Mouse (Mus musculus) stomach, embryonic 15.5 days (tissue): ENCODE data around the gene Hes2. TPM values are rescaled to one million over a fixed set of nuclear protein-coding genes. Genes with fewer than 3 reads are reported as not detected.

Experiments used
- ATAC-seq: fragments of 200-750 bp; cut with Nextera tagmentation; 2 replicates; pipeline ENCODE4 v1.8.0; 2017; ENCODE audit warnings: low read depth, moderate number of reproducible peaks, moderate TSS enrichment; ENCODE audit not compliant: insufficient read depth, low FRiP score
- H3K27ac ChIP-seq: fragments of 300-500 bp; sonication (generic); 2 replicates; pipeline ENCODE4 v1.5.1; 2015; ENCODE audit warnings: mild to moderate bottlenecking, inconsistent platforms
- H3K27me3 ChIP-seq: fragments of 300-500 bp; sonication (generic); replicated peaks from 2 replicates; pipeline ENCODE4 v1.6.1; 2015; ENCODE audit warnings: inconsistent platforms
- H3K36me3 ChIP-seq: fragments of 300-500 bp; sonication (generic); 2 replicates; pipeline ENCODE4 v1.6.1; 2015; ENCODE audit warnings: inconsistent platforms
- H3K4me1 ChIP-seq: fragments of 300-500 bp; sonication (generic); 2 replicates; pipeline ENCODE4 v1.6.1; 2015; ENCODE audit warnings: inconsistent platforms
- H3K4me2 ChIP-seq: fragments of 300-500 bp; sonication (generic); 2 replicates; pipeline ENCODE4 v1.6.1; 2015; ENCODE audit warnings: mild to moderate bottlenecking, inconsistent platforms
- H3K4me3 ChIP-seq: fragments of 300-500 bp; sonication (generic); replicated peaks from 2 replicates; pipeline ENCODE4 v1.5.1; 2015; ENCODE audit warnings: inconsistent platforms
- H3K9ac ChIP-seq: fragments of 300-500 bp; sonication (generic); 2 replicates; pipeline ENCODE4 v1.6.1; 2015; ENCODE audit warnings: inconsistent platforms
- H3K9me3 ChIP-seq: fragments of 300-500 bp; sonication (generic); 2 replicates; pipeline ENCODE4 v1.6.1; 2016; ENCODE audit warnings: inconsistent platforms
- WGBS: fragments of 180-500 bp; shearing (Covaris S2); methylation state at CpG from one replicate; pipeline ENCODE4 v1.1.7; 2015; 5-methylcytosine and 5-hydroxymethylcytosine counted together
- polyA plus RNA-seq: library from polyadenylated mRNA; unstranded; fragments of >200 nt; fragmentation: Nextera tagmentation; extraction: Ambion mirVana; gene quantifications from 2 replicates; pipeline ENCODE4 v1.2.1, GENCODE M21; 2015

Gene Hes2
- polyA plus RNA-seq, 1 experiment from 2014 or later = 0.44 TPM

GRCm38 (mm10) chr4:152169103-152169502 lies 10.4 kb downstream of the Hes2 start:
- H3K27ac ChIP-seq = no peak overlapping the region
- no peaks in the 10 kb centered on the region for H3K9me3 ChIP-seq
- ATAC-seq = no peak
- H3K4me1 ChIP-seq = peaks cover 3% of the 10 kb centered on the region; the same call in 1 of the 2 replicates
- no peak overlapping the region for H3K9ac ChIP-seq
- H3K36me3 ChIP-seq = no peaks in the 10 kb centered on the region
- H3K4me3 ChIP-seq = no peak overlapping the region
- no peak overlapping the region for H3K4me2 ChIP-seq
- 0 out of 2 replicates have a peak, but pooled peaks cover 4% of the 10 kb centered on the region for H3K27me3 ChIP-seq
- WGBS = 74% methylated on average over 7 of the region's 7 CpGs

- Histone ChIP-seq H3K36me3 (no peaks in the 10 kb centered on the region), H3K4me1 (no peaks in the 10 kb centered on the region; the same call in 1 of the 2 replicates), H3K27me3 (no peaks in the 10 kb centered on the region), H3K27ac (no peak overlapping the region), H3K4me2 (no peak overlapping the region), H3K9me3 (no peaks in the 10 kb centered on the region), H3K4me3 (no peak overlapping the region), H3K9ac (no peak overlapping the region)
- no peak for ATAC-seq
- WGBS = 78% methylated on average over 10 of the region's 10 CpGs
Observed at GRCm38 (mm10) chr4:152170286-152170685, 11.6 kb downstream of the Hes2 start.

- H3K27me3 ChIP-seq = no peaks in the 10 kb centered on the region
- H3K36me3 ChIP-seq = no peaks in the 10 kb centered on the region
- no peak overlapping the region for H3K4me2 ChIP-seq
- no peak for ATAC-seq
- no peak overlapping the region for H3K27ac ChIP-seq
- H3K4me1 ChIP-seq = no peaks in the 10 kb centered on the region; the same call in 1 of the 2 replicates
- H3K9ac ChIP-seq = no peak overlapping the region
- H3K9me3 ChIP-seq = no peaks in the 10 kb centered on the region
- 84% methylated on average over 6 of the region's 6 CpGs for WGBS
- H3K4me3 ChIP-seq = no peak overlapping the region
Observed at GRCm38 (mm10) chr4:152171543-152171942, 12.9 kb downstream of the Hes2 start.

- Histone ChIP-seq H3K27ac (no peak overlapping the region), H3K27me3 (no peaks in the 10 kb centered on the region), H3K4me2 (no peak overlapping the region), H3K36me3 (no peaks in the 10 kb centered on the region), H3K4me1 (peaks cover 6% of the 10 kb centered on the region; the same call in 1 of the 2 replicates), H3K4me3 (no peak overlapping the region), H3K9me3 (no peaks in the 10 kb centered on the region), H3K9ac (no peak overlapping the region)
- ATAC-seq = no peak
- WGBS = 1% methylated on average over 5 of the region's 5 CpGs
Observed at GRCm38 (mm10) chr4:152173041-152173440, 14.4 kb downstream of the Hes2 start.

- no peaks in the 10 kb centered on the region for H3K9me3 ChIP-seq
- H3K4me3 ChIP-seq = no peak overlapping the region
- whole genome bisulfite sequencing = 75% methylated on average over 9 of the region's 9 CpGs
- peaks cover 15% of the 10 kb centered on the region for H3K4me1 ChIP-seq
- no peaks in the 10 kb centered on the region for H3K36me3 ChIP-seq
- H3K4me2 ChIP-seq = no peak overlapping the region
- no peak overlapping the region for H3K9ac ChIP-seq
- peaks cover 7% of the 10 kb centered on the region for H3K27me3 ChIP-seq
- no peak for ATAC-seq
- no peak overlapping the region for H3K27ac ChIP-seq
Observed at GRCm38 (mm10) chr4:152173956-152174355, 15.3 kb downstream of the Hes2 start.

- Histone ChIP-seq H3K36me3 (no peaks in the 10 kb centered on the region), H3K27me3 (peaks cover 18% of the 10 kb centered on the region), H3K9me3 (no peaks in the 10 kb centered on the region), H3K4me2 (no peak overlapping the region), H3K9ac (no peak overlapping the region), H3K4me3 (no peak overlapping the region), H3K27ac (no peak overlapping the region), H3K4me1 (peaks cover 22% of the 10 kb centered on the region)
- ATAC-seq = no peak
- 69% methylated on average over 3 of the region's 3 CpGs for WGBS
Observed at GRCm38 (mm10) chr4:152176638-152177037, 18.0 kb downstream of the Hes2 start.

GRCm38 (mm10) chr4:152177174-152177536 lies 18.5 kb downstream of the Hes2 start:
- Histone ChIP-seq H3K27me3 (peaks cover 18% of the 10 kb centered on the region), H3K27ac (no peak overlapping the region), H3K4me3 (peak overlapping the region; percentile 70), H3K4me1 (peaks cover 22% of the 10 kb centered on the region), H3K9me3 (no peaks in the 10 kb centered on the region), H3K36me3 (no peaks in the 10 kb centered on the region), H3K9ac (peak overlapping the region; percentile 57; the same call in 1 of the 2 replicates), H3K4me2 (peak overlapping the region; percentile 98)
- 55% methylated on average over 6 of the region's 6 CpGs for WGBS
- ATAC-seq = no peak

- Histone ChIP-seq H3K36me3 (no peaks in the 10 kb centered on the region), H3K27ac (peak within 1 kb of the TSS; percentile 70), H3K4me2 (peak within 1 kb of the TSS; percentile 98), H3K9me3 (no peaks in the 10 kb centered on the region), H3K27me3 (peaks cover 18% of the 10 kb centered on the region), H3K4me3 (peak within 1 kb of the TSS; percentile 70), H3K9ac (peak within 1 kb of the TSS; percentile 57), H3K4me1 (peaks cover 22% of the 10 kb centered on the region)
- peak; percentile 95 for ATAC-seq
- WGBS = under 1% methylated on average over 76 of the region's 108 CpGs
Observed at GRCm38 (mm10) chr4:152177537-152178343, 19.1 kb downstream of the Hes2 start, which contains the start of gene Acot7. Acot7 (plus strand) TSS chr4:152178134.

GRCm38 (mm10) chr4:152178344-152178864 lies 19.7 kb downstream of the Hes2 start:
- peak overlapping the region; percentile 16; the same call in 1 of the 2 replicates for H3K9ac ChIP-seq
- peaks cover 22% of the 10 kb centered on the region for H3K4me1 ChIP-seq
- WGBS = under 1% methylated on average over 35 of the region's 35 CpGs
- H3K4me3 ChIP-seq = peak overlapping the region; percentile 70
- peak overlapping the region; percentile 98 for H3K4me2 ChIP-seq
- peak; percentile 32 for ATAC-seq
- H3K9me3 ChIP-seq = no peaks in the 10 kb centered on the region
- H3K27ac ChIP-seq = no peak overlapping the region
- H3K36me3 ChIP-seq = no peaks in the 10 kb centered on the region
- H3K27me3 ChIP-seq = peaks cover 18% of the 10 kb centered on the region

GRCm38 (mm10) chr4:152178916-152179705 lies 20.4 kb downstream of the Hes2 start:
- H3K9ac ChIP-seq = no peak overlapping the region
- no peaks in the 10 kb centered on the region for H3K36me3 ChIP-seq
- peak overlapping the region; percentile 70 for H3K4me3 ChIP-seq
- ATAC-seq = no peak
- peaks cover 18% of the 10 kb centered on the region for H3K27me3 ChIP-seq
- 25% methylated on average over 16 of the region's 16 CpGs for WGBS
- H3K4me1 ChIP-seq = peaks cover 22% of the 10 kb centered on the region
- peak overlapping the region; percentile 98 for H3K4me2 ChIP-seq
- no peak overlapping the region for H3K27ac ChIP-seq
- H3K9me3 ChIP-seq = no peaks in the 10 kb centered on the region

- 86% methylated on average over 16 of the region's 16 CpGs for WGBS
- Histone ChIP-seq H3K4me2 (no peak overlapping the region), H3K4me3 (no peak overlapping the region), H3K4me1 (peaks cover 28% of the 10 kb centered on the region), H3K36me3 (no peaks in the 10 kb centered on the region), H3K9me3 (no peaks in the 10 kb centered on the region), H3K27me3 (peaks cover 18% of the 10 kb centered on the region), H3K27ac (no peak overlapping the region), H3K9ac (no peak overlapping the region)
- no peak for ATAC-seq
Observed at GRCm38 (mm10) chr4:152179946-152180660, 21.4 kb downstream of the Hes2 start.
